Mouse (Mus musculus) midbrain, embryonic 13.5 days (tissue): ENCODE measurements around the gene Wars2. TPM values are rescaled to one million over a fixed set of nuclear protein-coding genes. Genes with fewer than 3 reads are reported as not detected.

Experiments used
- ATAC-seq: fragments of 200-750 bp; cut with Nextera tagmentation; 2 replicates; pipeline ENCODE4 v1.8.0; 2017; ENCODE audit warnings: mild to moderate bottlenecking, moderate TSS enrichment, moderate library complexity
- H3K27ac ChIP-seq: fragments of 300-500 bp; sonication (generic); 2 replicates; pipeline ENCODE4 v1.5.1; 2015; ENCODE audit warnings: inconsistent platforms, mild to moderate bottlenecking, moderate library complexity
- H3K27me3 ChIP-seq: fragments of 300-500 bp; sonication (generic); 2 replicates; pipeline ENCODE4 v1.6.1; 2015; ENCODE audit warnings: mild to moderate bottlenecking, inconsistent platforms
- H3K36me3 ChIP-seq: fragments of 300-500 bp; sonication (generic); 2 replicates; pipeline ENCODE4 v1.6.1; 2015; ENCODE audit warnings: mild to moderate bottlenecking, inconsistent platforms
- H3K4me1 ChIP-seq: fragments of 300-500 bp; sonication (generic); replicated peaks from 2 replicates; pipeline ENCODE4 v1.6.1; 2015; ENCODE audit warnings: inconsistent platforms
- H3K4me2 ChIP-seq: fragments of 300-500 bp; sonication (generic); replicated peaks from 2 replicates; pipeline ENCODE4 v1.6.1; 2015; ENCODE audit warnings: moderate library complexity, mild to moderate bottlenecking, inconsistent platforms
- H3K4me3 ChIP-seq: fragments of 300-500 bp; sonication (generic); replicated peaks from 2 replicates; pipeline ENCODE4 v1.5.1; 2015; ENCODE audit warnings: mild to moderate bottlenecking, inconsistent platforms
- H3K9ac ChIP-seq: fragments of 300-500 bp; sonication (generic); replicated peaks from 2 replicates; pipeline ENCODE4 v1.6.1; 2015; ENCODE audit warnings: mild to moderate bottlenecking, inconsistent platforms
- H3K9me3 ChIP-seq: fragments of 300-500 bp; sonication (generic); 2 replicates; pipeline ENCODE4 v1.6.1; 2016; ENCODE audit warnings: mild to moderate bottlenecking, inconsistent platforms
- WGBS: fragments of 180-500 bp; shearing (Covaris S2); methylation state at CpG from one replicate; pipeline ENCODE4 v1.1.7; 2015; 5-methylcytosine and 5-hydroxymethylcytosine counted together
- polyA plus RNA-seq: library from polyadenylated mRNA; unstranded; fragments of >200 nt; fragmentation: Nextera tagmentation; extraction: Ambion mirVana; gene quantifications from 2 replicates; pipeline ENCODE4 v1.2.1, GENCODE M21; 2015

Wars2 gene
- polyA plus RNA-seq, 1 experiment from 2014 or later, result 4.9 TPM

DNA sequence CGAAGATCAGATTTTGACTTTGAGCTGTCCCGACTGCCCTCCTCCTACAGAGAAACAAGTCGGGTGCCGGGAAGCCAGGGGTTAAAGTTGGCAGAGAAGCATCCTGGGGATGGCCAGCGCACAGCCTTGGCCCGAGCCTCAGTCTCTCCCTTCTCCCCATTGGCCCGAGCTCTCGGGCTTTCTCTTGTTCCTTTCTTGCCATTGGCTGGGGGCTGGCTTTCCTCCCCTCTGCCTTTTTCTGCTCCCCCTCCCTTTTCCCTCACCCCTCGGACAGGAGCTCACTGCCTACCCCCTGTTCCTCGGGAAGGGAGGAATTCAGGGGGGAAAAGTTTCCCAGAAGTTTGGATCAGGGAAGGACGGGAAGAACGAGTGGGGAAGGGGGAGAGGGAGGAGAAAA lies 112.2 kb downstream of the Wars2 start:
- no peak overlapping the region for H3K9ac ChIP-seq
- peak overlapping the region; percentile 58 for H3K4me2 ChIP-seq
- no peaks in the 10 kb centered on the region for H3K36me3 ChIP-seq
- peaks cover 12% of the 10 kb centered on the region for H3K4me1 ChIP-seq
- H3K4me3 ChIP-seq, result peak overlapping the region; percentile 37; the same call in 1 of the 2 replicates
- WGBS, result 1% methylated on average over 12 of the region's 12 CpGs
- no peaks in the 10 kb centered on the region for H3K9me3 ChIP-seq
- ATAC-seq, result peak; percentile 52
- H3K27me3 ChIP-seq, result peaks cover 100% of the 10 kb centered on the region
- no peak overlapping the region for H3K27ac ChIP-seq

DNA sequence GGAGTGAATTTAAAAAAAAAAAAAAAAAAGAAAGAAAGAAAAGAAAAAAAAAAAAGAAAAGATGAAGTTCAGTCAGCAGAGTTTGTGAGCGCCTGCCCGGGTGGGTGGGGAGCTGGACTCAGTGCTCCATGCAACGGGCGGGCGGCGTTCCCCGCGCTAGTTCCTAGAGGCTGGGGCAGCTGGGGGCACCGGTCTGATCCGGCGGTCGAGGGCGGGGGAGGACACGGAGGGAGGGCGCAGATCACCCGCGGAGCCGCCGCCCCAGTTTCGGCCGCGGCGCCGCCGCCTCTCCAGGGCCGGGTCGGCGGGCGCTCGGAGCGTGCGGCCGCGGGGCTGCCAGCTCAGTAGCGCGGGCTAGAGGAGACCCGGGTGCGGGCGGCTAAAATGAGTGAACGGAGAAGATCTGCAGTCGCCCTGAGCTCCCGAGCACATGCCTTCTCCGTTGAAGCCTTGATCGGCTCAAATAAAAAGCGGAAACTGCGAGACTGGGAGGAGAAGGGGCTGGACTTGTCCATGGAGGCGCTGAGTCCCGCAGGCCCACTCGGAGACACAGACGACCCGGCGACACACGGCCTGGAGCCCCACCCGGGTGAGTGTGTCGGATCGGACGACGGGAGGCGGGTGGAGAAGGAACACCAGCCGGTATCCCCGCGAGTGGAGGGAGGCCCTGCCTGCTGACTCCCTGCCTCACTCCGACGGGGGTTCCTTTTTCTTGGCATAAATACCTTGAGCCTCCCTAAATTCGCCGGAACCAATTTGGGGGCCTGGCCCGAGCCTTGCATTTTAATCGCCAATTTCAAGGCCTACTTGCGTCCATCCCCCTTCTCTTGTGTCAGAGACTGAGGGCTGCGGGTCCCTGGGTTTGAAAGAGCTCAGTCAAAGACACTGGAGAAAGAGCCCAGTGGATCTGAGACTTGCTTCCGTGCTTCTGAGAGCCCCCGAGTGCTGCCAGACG lies 112.9 kb downstream of the Wars2 start:
- Histone ChIP-seq H3K9ac (peak overlapping the region; percentile 37; the same call in 1 of the 2 replicates), H3K4me3 (peak overlapping the region; percentile 37)

DNA sequence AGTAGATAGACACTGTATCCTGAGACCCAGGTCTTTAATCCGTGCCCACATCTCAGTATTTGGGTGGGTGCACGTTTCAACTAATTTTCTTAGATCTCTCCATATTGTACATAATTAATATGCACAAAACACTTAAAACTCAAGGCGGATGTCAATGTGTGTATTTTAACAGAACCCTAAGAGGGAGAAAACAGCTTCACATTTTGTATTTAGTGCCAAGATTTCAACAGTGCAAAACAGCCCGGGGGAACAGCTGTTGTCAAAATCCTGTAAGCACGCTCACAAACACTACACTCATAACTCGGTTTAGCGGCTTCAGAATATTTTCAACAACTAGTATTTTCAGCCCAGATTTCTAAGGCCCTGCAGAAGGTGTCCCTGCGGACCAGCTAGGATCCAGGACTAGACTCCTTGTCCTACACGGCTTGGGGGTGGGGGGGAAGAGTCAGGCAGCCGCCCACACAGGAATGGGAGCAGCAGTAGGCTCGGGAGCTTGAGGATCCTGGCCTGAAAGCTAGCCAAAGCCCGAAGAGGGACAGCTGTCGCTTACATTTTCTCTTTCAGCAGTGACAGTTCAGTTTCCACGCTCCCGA lies 113.8 kb downstream of the Wars2 start:
- ATAC-seq, result no peak
- Histone ChIP-seq H3K36me3 (no peaks in the 10 kb centered on the region), H3K9me3 (no peaks in the 10 kb centered on the region), H3K9ac (no peak overlapping the region), H3K27ac (no peak overlapping the region), H3K4me3 (no peak overlapping the region), H3K27me3 (peaks cover 99% of the 10 kb centered on the region), H3K4me2 (no peak overlapping the region), H3K4me1 (peaks cover 12% of the 10 kb centered on the region)
- 1% methylated on average over 15 of the region's 15 CpGs for WGBS

More for the DNA sequence above, 112.9 kb downstream of the Wars2 start:
- Histone ChIP-seq H3K9me3 (no peaks in the 10 kb centered on the region), H3K4me1 (peaks cover 12% of the 10 kb centered on the region), H3K27ac (no peak overlapping the region), H3K4me2 (peak overlapping the region; percentile 58), H3K27me3 (peaks cover 100% of the 10 kb centered on the region), H3K36me3 (no peaks in the 10 kb centered on the region)
- peak; percentile 55 for ATAC-seq
- under 1% methylated on average over 70 of the region's 73 CpGs for WGBS

DNA sequence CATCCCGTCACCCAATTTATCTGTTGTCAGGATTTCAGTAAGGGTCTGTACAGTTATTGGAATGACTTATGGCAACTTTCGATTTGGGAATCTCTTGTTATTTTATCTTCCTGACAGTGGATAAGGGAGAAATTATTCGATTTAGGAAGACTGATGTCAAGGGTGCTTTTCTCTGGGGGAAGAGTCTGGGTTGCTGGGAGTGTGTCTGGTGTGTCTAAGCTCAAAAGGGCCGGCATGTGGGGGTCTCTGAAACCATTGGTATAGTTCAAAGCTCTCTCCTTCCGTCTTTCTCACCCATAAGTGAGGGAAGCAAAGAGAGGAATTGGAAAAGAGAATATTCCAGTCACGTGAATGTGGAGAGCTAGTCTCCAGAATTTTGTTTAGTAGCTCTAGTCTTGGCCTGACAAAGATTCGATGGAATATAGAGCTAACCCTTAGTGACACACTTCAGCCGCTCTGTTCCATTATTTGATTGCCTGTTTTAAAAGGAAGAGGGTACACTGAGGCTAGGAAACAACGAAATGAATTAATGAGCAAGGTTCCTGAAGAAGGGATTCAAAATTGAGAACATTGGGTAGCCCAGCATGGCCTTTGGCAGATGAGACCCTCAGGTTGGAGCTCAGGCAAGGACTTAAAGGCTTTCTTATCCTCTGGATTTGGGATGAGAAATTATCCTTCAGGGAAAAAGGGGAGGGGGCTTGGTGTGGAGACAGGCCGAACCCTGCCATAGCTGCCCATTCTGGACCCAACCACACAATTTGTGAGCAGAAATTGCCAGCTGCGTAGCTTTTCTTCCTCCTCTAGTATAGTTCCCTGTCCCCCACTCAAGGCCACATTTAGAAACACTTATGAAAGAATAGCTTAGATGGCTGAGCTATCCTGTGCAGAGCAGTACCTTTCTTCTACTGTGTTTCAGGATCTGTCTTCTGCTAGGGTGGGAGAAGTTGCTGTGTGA lies 114.8 kb downstream of the Wars2 start:
- Histone ChIP-seq H3K27me3 (peaks cover 97% of the 10 kb centered on the region), H3K9ac (no peak overlapping the region), H3K4me1 (peaks cover 12% of the 10 kb centered on the region), H3K27ac (no peak overlapping the region), H3K4me3 (no peak overlapping the region), H3K4me2 (no peak overlapping the region), H3K36me3 (no peaks in the 10 kb centered on the region), H3K9me3 (no peaks in the 10 kb centered on the region)
- 5% methylated on average over 11 of the region's 11 CpGs for WGBS
- ATAC-seq, result no peak

DNA sequence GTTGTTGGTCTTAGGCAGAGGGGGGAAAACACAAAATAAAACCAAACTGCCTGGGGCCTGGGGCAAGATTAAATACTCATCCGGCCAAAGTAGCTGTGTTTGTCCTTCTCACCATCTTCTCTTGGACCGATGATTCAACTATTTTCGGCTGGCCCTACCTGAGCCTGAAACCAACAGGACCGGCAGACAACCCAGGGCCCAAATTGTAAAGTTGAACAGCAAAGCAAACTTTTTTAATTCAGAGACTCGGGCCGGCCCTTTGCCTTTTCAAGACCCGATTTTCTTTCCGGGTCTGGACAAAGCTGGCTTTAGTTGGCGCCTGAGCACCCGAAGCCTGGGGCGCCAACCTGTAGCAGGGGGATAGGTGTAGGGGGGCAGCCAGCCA lies 115.5 kb downstream of the Wars2 start:
- H3K9ac ChIP-seq, result no peak overlapping the region
- no peak overlapping the region for H3K4me3 ChIP-seq
- WGBS, result 3% methylated on average over 11 of the region's 11 CpGs
- no peak overlapping the region for H3K27ac ChIP-seq
- H3K9me3 ChIP-seq, result no peaks in the 10 kb centered on the region
- no peak overlapping the region for H3K4me2 ChIP-seq
- peaks cover 97% of the 10 kb centered on the region for H3K27me3 ChIP-seq
- H3K36me3 ChIP-seq, result no peaks in the 10 kb centered on the region
- no peak for ATAC-seq
- peaks cover 12% of the 10 kb centered on the region for H3K4me1 ChIP-seq

DNA sequence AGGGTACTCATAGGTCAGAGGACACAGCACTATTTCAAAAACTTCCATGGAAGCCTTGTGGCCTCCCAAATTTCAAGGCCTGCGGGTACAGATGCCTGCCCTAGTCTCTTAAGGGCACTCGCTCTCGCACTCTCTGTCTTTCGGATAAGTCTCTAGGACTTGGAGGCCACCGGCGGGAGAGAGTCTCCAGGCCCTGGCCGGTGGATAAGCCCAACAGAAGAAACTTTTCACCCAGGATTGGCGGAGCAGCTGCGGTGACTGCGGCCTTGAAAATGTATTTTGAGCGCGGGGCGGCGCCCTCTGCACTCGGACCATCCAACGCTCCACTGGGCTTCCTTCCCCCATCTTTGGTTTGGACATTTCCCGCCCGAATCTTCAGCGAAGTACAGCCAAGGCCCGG lies 115.9 kb downstream of the Wars2 start:
- ATAC-seq, result no peak
- H3K9ac ChIP-seq, result no peak overlapping the region
- peaks cover 12% of the 10 kb centered on the region for H3K4me1 ChIP-seq
- H3K4me2 ChIP-seq, result no peak overlapping the region
- no peak overlapping the region for H3K27ac ChIP-seq
- H3K4me3 ChIP-seq, result no peak overlapping the region
- WGBS, result under 1% methylated on average over 20 of the region's 20 CpGs
- H3K9me3 ChIP-seq, result no peaks in the 10 kb centered on the region
- H3K27me3 ChIP-seq, result peaks cover 97% of the 10 kb centered on the region
- H3K36me3 ChIP-seq, result no peaks in the 10 kb centered on the region

DNA sequence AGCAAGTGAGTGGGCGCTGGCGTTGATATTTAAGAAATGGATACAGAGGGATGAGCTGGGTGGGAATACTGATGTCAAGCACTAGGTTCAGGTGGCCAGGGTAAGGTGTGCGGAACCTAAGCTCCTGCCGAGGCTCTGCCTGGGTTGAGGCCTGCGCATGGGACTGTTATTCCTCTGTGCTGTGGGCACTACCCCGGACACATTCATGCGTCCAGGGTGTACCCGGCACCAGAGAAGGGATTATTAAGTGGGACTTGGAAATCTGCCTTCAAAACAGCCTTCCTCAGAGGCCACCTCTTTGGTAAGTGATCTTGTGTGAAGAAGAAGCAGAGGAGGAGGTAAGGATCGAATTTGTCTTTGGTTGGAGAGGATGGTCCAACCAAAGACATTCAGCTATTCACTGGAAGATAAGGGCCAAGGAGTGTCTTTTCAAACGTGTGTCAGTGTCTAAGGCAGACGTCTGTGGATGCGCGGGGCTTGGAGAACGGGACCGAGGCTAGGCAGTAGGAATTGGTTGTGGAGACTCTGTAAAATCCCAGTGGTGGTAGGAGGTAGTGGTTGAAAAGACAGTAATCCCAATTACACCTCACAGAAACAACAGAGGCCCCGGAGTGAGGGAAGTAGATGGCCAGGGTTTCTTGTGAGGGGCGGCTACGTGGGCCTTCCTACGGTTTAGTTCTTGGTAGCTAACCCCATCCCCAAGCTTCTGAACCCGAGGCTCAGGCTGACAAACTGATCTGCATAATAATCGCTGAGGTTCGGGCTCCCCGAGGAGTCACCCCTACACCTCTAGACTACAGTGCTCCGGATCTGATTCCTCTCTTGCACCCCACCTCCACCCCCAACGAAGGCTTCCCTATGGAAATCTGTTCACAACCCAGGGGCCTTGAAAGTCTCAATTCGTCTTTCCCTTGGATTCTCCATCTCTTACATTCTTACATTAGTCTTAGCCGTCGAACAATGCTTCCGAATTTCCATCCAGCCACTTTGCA lies 117.0 kb downstream of the Wars2 start:
- Histone ChIP-seq H3K4me1 (peaks cover 12% of the 10 kb centered on the region), H3K27ac (no peak overlapping the region), H3K4me3 (no peak overlapping the region), H3K36me3 (no peaks in the 10 kb centered on the region), H3K27me3 (peaks cover 97% of the 10 kb centered on the region), H3K4me2 (no peak overlapping the region), H3K9ac (no peak overlapping the region), H3K9me3 (no peaks in the 10 kb centered on the region)
- no peak for ATAC-seq
- 1% methylated on average over 29 of the region's 29 CpGs for WGBS

DNA sequence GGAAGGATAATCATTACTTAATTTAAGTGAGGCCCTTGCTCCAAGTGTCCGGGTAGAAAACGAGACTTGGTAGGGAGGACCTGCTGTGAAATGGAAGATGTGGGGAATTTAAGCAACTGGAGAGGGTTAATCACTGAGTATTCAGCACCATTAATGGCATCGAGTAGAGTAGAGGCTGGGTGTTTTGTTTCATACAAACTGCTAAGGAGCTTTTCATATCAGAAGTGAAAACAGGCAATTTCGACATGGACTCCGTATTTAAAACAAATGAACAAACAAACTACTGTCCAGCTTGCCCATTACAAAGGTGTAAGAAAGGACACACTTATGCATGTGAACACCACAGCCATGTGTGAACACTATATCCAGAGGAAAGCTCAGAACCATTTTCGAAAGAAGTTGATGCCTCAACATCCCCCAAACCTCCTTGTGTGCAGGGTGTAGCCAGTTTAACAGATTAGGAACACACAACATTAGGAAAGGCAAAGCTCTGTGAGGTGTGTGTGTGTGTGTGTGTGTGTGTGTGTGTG lies 118.9 kb downstream of the Wars2 start:
- no peak overlapping the region for H3K27ac ChIP-seq
- ATAC-seq, result no peak
- H3K4me3 ChIP-seq, result no peak overlapping the region
- no peaks in the 10 kb centered on the region for H3K4me1 ChIP-seq
- WGBS, result 6% methylated on average over 6 of the region's 6 CpGs
- no peaks in the 10 kb centered on the region for H3K9me3 ChIP-seq
- no peaks in the 10 kb centered on the region for H3K36me3 ChIP-seq
- peaks cover 96% of the 10 kb centered on the region for H3K27me3 ChIP-seq
- no peak overlapping the region for H3K9ac ChIP-seq
- H3K4me2 ChIP-seq, result no peak overlapping the region

DNA sequence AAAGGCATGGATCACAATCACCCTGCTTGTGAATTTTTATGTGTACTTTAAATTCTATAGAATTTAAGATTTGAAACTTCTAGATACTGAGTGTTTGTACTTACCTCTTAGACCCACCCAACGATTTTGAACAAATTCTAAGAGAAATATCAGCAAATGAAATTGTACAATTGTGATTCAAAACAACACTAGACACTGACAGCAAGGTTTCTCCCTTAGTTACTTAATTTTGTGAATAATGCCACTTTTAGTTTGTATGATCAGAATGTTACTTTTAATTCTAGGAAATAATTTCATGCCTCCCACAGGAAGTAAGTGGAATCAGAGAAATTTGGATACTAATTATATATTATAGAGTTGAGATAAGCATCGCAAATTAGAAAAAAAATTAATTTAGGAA lies 119.5 kb downstream of the Wars2 start:
- Histone ChIP-seq H3K27me3 (peaks cover 96% of the 10 kb centered on the region), H3K9me3 (no peaks in the 10 kb centered on the region), H3K9ac (no peak overlapping the region), H3K36me3 (no peaks in the 10 kb centered on the region), H3K4me1 (no peaks in the 10 kb centered on the region), H3K4me3 (no peak overlapping the region), H3K27ac (no peak overlapping the region), H3K4me2 (no peak overlapping the region)
- ATAC-seq, result no peak
- WGBS, result 33% methylated on average over 2 of the region's 2 CpGs

DNA sequence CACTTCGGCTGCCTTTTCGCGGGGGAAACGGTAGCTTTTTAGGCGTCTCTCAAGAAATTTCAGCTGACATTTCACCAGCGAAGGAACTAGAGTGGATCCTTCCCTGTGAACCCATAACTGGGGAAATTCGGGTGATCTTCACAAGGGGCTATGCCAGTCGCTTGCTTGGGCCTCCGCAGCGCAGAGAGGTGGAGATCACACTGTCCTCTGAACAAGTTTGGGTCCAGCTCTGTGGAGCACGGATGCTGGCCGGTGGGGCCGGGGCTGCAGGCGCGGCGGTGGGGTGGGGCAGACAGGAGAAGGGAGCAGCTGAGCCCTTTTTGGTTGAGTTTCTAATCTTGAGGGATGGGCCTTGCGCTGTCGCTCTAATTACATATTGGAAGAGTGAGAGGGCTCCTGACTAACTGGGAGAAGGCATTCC lies 120.5 kb downstream of the Wars2 start:
- H3K4me3 ChIP-seq, result no peak overlapping the region
- no peak overlapping the region for H3K27ac ChIP-seq
- peaks cover 96% of the 10 kb centered on the region for H3K27me3 ChIP-seq
- no peaks in the 10 kb centered on the region for H3K36me3 ChIP-seq
- H3K4me2 ChIP-seq, result no peak overlapping the region
- peak; percentile 38; the same call in 1 of the 2 replicates for ATAC-seq
- H3K9me3 ChIP-seq, result no peaks in the 10 kb centered on the region
- H3K4me1 ChIP-seq, result no peaks in the 10 kb centered on the region
- H3K9ac ChIP-seq, result no peak overlapping the region
- WGBS, result 1% methylated on average over 18 of the region's 18 CpGs

DNA sequence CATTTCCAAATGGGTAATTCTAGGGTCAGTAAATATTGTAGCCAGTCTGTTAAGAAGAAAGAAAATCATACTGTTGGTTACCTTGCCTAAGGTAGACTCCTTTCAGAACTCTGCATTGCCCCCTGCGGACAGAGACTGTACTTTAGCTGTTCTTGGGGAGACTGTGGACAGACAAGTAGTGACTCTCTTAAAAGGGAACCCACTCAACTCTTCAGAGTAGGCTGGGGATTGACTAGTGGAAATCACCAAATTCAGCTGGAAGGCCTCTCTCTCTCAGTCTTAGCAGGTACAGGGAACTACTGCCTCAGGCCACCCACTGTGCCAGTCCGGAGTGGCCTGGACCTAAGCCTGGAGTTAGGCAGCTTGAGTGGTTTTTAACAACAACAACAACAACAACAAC lies 121.1 kb downstream of the Wars2 start:
- H3K36me3 ChIP-seq, result no peaks in the 10 kb centered on the region
- H3K9ac ChIP-seq, result no peak overlapping the region
- no peak overlapping the region for H3K27ac ChIP-seq
- no peak overlapping the region for H3K4me3 ChIP-seq
- no peaks in the 10 kb centered on the region for H3K4me1 ChIP-seq
- peaks cover 96% of the 10 kb centered on the region for H3K27me3 ChIP-seq
- 0% methylated on average over 2 of the region's 2 CpGs for WGBS
- H3K4me2 ChIP-seq, result no peak overlapping the region
- no peak for ATAC-seq
- no peaks in the 10 kb centered on the region for H3K9me3 ChIP-seq
